Mouse (Mus musculus) C2C12 (cell line): ENCODE results near the gene Spg21.

Experiments used
- CEBPB ChIP-seq: IDR thresholded peaks from one replicate; pipeline ENCODE4 v1.6.1; 2011; ENCODE audit warnings: low read depth, mild to moderate bottlenecking, control low read depth, moderate library complexity
- CTCF ChIP-seq: IDR thresholded peaks from one replicate; pipeline ENCODE4 v1.5.1; 2011; ENCODE audit not compliant: control insufficient read depth, insufficient read depth, insufficient read length
- FOSL1 ChIP-seq: IDR thresholded peaks from one replicate; pipeline ENCODE4 v1.8.0; 2011; ENCODE audit warnings: mild to moderate bottlenecking, low read length; ENCODE audit not compliant: poor library complexity, insufficient read depth, severe bottlenecking
- MYOG ChIP-seq: IDR thresholded peaks from one replicate; pipeline ENCODE4 v1.6.1; 2011; ENCODE audit not compliant: control insufficient read depth, insufficient read length; ENCODE audit errors: extremely low read depth
- USF1 ChIP-seq: IDR thresholded peaks from one replicate; pipeline ENCODE4 v1.6.1; 2011; ENCODE audit warnings: low read depth, mild to moderate bottlenecking, control low read depth, moderate library complexity

- TF ChIP-seq USF1 (no peak), CTCF (peak; percentile 34), FOSL1 (no peak), CEBPB (no peak), MYOG (no peak)
Measured at GRCm38 (mm10) chr9:65502146-65502545, 41.4 kb downstream of the Spg21 start.
